Mouse (Mus musculus): ENCODE measurements around the gene Unc5a. TPM values are rescaled to one million over a fixed set of nuclear protein-coding genes. Genes with fewer than 3 reads are reported as not detected.

Gene Unc5a
- total RNA-seq, 2 experiments from 2014 or later: 1.0 to 1.6 TPM

DNA sequence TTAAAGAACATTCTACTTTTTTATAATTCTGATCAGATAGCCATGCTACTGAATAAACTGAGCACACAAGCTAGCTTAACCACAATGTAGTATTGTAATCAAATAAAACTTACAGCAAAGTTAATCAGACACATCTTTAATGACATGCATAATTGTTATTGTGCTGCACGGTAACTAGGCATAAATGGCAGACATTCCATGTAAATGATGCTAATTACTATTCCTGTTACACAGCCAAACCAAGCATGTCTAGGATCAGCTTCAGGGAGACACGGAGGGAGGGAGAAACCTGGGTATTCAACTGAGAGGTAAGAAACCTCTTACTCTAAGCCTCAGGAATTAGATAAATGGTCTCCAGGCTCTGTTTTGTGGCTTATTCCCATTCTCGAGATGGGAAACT lies 98.5 kb downstream of the Unc5a start:
- DNase-seq: no peak
- intact Hi-C loops (cut with DNase I): no loop called here

Other genes with a start within 250 kb of the Unc5a start
- gene Cdhr2, start 247.9 kb upstream of the Unc5a start, total RNA-seq (2021): not detected
- gene Gprin1, start 199.5 kb upstream of the Unc5a start, total RNA-seq (2021): under 1 TPM; 0.05 to 0.10 TPM
- gene Sncb, start 182.8 kb upstream of the Unc5a start, total RNA-seq (2021): not detected
- gene Eif4e1b, start 165.4 kb upstream of the Unc5a start, total RNA-seq (2021): not detected
- gene Tspan17, start 160.0 kb upstream of the Unc5a start, total RNA-seq (2021): 10 to 100 TPM in 1 of 2 experiments, 1 to 10 TPM in 1; 10.0 to 14.3 TPM
- gene Hk3, start 72.0 kb downstream of the Unc5a start, total RNA-seq (2021): under 1 TPM; 0.87 to 0.89 TPM
- 10 to 100 TPM; 22.4 to 22.6 TPM for gene Uimc1, start 150.9 kb downstream of the Unc5a start, total RNA-seq (2021)
- 10 to 100 TPM; 16.5 to 19.8 TPM for gene Zfp346, start 155.9 kb downstream of the Unc5a start, total RNA-seq (2021)
- gene Gm17617, start 184.1 kb downstream of the Unc5a start, total RNA-seq (2021): not detected
- under 1 TPM; 0.30 to 0.53 TPM for gene Fgfr4, start 203.2 kb downstream of the Unc5a start, total RNA-seq (2021)

Data from heart, postnatal 10 days (tissue).